Mouse (Mus musculus): ENCODE results near the gene Prkcz. TPM values are rescaled to one million over a fixed set of nuclear protein-coding genes. Genes with fewer than 3 reads are reported as not detected.
A peak's percentile ranks its signal among the peaks of the same experiment; 100 is the strongest.
"Not testable (repeated sequence)": the region's sequence is repeated elsewhere in the genome, so short reads cannot be mapped to it uniquely, and the experiment has no call there.

Gene Prkcz
- polyA plus RNA-seq, 1 experiment from 2014 or later = 11.8 TPM

DNA sequence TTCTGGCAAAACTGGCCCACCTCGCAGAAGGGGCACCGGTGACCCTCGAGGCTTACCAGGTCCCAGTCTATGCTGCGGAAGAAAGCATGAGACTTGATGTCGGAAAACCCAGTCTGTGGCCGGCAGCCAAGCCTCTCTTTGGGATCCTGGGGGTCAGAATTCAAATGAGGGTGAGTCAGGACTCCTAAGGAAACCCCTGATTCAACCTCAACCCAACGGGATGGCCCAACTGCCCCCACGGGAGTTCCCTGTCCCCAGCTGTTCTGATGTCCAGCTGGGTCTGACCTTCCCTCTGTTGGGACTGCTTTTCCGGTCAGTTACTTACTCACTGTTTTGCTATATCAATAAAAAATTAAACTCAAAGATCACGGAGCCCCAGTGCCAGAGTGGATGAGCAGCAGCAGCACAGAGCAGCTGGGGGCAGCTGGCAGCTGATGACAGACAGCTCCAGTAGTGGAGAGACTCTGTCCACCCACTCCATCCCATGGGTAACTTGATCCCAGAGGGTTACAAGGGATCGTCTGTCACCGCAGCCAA, 93.5 kb downstream of the Prkcz start:
- ChIA-PET POLR2A (no interaction called here), CTCF (interaction anchor here (0.9 to 1.4 kb wide), 2 partner anchors 41 to 44 kb away, joined by 3 to 4 read pairs; no protein-coding TSS in a partner anchor)
- in situ Hi-C loops (cut with MboI; ENCODE audit: low pct_unique_long_range_greater_than_20kb) = loop anchor here (5.0 kb wide), 1 partner anchor 40 kb away; no protein-coding TSS in a partner anchor
- ATAC-seq = no peak
- no peaks in the 10 kb centered on the region for H3K27me3 ChIP-seq
- DNase-seq (ENCODE audit: low read depth, low spot score) = no peak
- TF ChIP-seq CTCF (IDR thresholded peaks at IDR 0.05) = no peak

GRCm38 (mm10) chr4:155267047-155267543, 94.1 kb downstream of the Prkcz start:
- in situ Hi-C loops (cut with MboI; ENCODE audit: low pct_unique_long_range_greater_than_20kb) = loop anchor here (5.0 kb wide), 1 partner anchor 40 kb away; no protein-coding TSS in a partner anchor
- no peaks in the 10 kb centered on the region for H3K27me3 ChIP-seq
- ChIA-PET CTCF (interaction anchor here (0.8 to 1.4 kb wide), 3 partner anchors 11 to 173 kb away, joined by 3 to 4 read pairs (median 3); no protein-coding TSS in a partner anchor), POLR2A (no interaction called here)
- no peak for ATAC-seq
- TF ChIP-seq CTCF (IDR thresholded peaks at IDR 0.05) = no peak
- no peak for DNase-seq (ENCODE audit: low read depth, low spot score)

DNA sequence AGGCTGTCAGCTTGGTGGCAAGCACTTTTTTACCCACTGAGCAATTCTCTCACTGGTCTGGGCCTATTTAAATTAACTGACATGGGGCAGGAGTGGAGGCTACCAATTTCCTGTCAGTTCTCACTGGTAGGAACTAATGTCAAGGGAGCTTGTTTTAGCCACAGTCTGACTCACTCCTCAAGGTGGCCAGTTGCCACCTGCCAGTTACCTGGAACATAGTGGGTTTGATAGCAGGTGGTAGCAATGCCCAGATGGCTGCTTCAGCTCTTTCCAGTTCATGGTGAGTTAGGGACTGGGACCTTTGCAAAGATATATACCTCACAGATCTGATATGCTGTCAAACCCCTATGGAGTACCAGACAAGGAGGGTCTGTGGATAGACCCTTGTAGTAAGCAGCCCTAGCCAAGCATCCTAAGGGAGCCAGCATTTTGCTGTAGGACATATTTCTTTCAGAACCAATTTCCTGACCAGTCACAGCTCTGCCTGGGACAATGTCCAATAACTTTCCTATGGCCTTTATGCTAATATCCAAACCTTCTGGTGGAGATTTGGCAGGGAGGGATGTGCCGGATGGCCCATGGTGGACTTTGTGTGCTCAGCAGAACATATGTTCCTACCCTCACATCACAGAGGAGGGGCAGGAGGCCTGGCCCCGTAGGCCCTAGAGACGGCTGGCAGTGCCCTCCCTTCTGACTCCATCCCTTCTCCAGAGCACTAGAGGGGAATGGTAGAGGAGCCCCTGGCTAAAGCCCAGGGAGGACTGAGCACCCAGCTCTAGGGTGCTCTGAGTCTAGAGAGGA, 96.4 kb downstream of the Prkcz start:
- ATAC-seq (no peak), DNase-seq (ENCODE audit: low read depth, low spot score) (no peak)
- TF ChIP-seq CTCF (IDR thresholded peaks at IDR 0.05) = no peak
- ChIA-PET POLR2A (no interaction called here), CTCF (no interaction called here)
- in situ Hi-C loops (cut with MboI; ENCODE audit: low pct_unique_long_range_greater_than_20kb) = loop anchor here (5.0 kb wide), 1 partner anchor 43 kb away; no protein-coding TSS in a partner anchor
- no peaks in the 10 kb centered on the region for H3K27me3 ChIP-seq

DNA sequence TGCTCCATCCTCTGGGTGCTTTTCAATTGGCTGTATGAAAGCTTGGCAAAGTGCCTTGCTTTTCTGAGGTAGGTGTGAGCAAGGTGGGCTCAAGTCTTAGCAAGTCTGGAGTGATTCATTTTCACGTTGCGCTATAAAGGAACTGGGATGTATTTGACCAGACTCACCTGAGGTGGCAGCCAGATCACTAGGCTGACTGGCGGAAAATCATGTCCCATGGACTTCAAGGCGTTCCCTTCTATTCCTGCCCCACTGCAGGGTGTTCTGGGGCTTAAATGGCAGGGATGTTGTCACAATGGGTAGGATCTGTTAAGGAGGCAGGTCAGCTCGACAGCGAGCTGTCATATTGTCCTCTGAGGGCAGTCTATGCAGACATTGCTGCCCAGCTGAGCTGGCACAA, 108.9 kb downstream of the Prkcz start:
- no peak for TF ChIP-seq CTCF (IDR thresholded peaks at IDR 0.05)
- no peaks in the 10 kb centered on the region for H3K27me3 ChIP-seq
- DNase-seq (ENCODE audit: low read depth, low spot score) = no peak
- ChIA-PET CTCF (interaction anchor here (4.3 kb wide), 1 partner anchor 158 kb away, joined by 50 read pairs; no protein-coding TSS in a partner anchor), POLR2A (no interaction called here)
- no peak for ATAC-seq
- in situ Hi-C loops (cut with MboI; ENCODE audit: low pct_unique_long_range_greater_than_20kb) = no loop called here

- in situ Hi-C loops (cut with MboI; ENCODE audit: low pct_unique_long_range_greater_than_20kb) = no loop called here
- TF ChIP-seq CTCF (IDR thresholded peaks at IDR 0.05) = no peak
- H3K27me3 ChIP-seq = no peaks in the 10 kb centered on the region
- CTCF ChIA-PET = interaction anchor here (1.0 to 4.3 kb wide), 3 partner anchors 30 to 157 kb away, joined by 3 to 50 read pairs (median 4); no protein-coding TSS in a partner anchor
- ATAC-seq = no peak
- POLR2A ChIA-PET = no interaction called here
- DNase-seq (ENCODE audit: low read depth, low spot score) = no peak
These were observed 110.0 kb downstream of the Prkcz start for GRCm38 (mm10) chr4:155251147-155251546.

- POLR2A ChIA-PET = interaction anchor here (2.5 kb wide), 1 partner anchor 29 kb away, joined by 28 read pairs; the partner anchor contains the start of gene Ski
- TF ChIP-seq CTCF (IDR thresholded peaks at IDR 0.05) = no peak
- ATAC-seq (no peak), DNase-seq (ENCODE audit: low read depth, low spot score) (no peak)
- CTCF ChIA-PET = interaction anchor here (1.0 to 4.3 kb wide), 6 partner anchors 26 to 156 kb away, joined by 3 to 50 read pairs (median 6); no protein-coding TSS in a partner anchor
- in situ Hi-C loops (cut with MboI; ENCODE audit: low pct_unique_long_range_greater_than_20kb) = no loop called here
- no peaks in the 10 kb centered on the region for H3K27me3 ChIP-seq
These were observed 110.6 kb downstream of the Prkcz start for GRCm38 (mm10) chr4:155250361-155251117.

DNA sequence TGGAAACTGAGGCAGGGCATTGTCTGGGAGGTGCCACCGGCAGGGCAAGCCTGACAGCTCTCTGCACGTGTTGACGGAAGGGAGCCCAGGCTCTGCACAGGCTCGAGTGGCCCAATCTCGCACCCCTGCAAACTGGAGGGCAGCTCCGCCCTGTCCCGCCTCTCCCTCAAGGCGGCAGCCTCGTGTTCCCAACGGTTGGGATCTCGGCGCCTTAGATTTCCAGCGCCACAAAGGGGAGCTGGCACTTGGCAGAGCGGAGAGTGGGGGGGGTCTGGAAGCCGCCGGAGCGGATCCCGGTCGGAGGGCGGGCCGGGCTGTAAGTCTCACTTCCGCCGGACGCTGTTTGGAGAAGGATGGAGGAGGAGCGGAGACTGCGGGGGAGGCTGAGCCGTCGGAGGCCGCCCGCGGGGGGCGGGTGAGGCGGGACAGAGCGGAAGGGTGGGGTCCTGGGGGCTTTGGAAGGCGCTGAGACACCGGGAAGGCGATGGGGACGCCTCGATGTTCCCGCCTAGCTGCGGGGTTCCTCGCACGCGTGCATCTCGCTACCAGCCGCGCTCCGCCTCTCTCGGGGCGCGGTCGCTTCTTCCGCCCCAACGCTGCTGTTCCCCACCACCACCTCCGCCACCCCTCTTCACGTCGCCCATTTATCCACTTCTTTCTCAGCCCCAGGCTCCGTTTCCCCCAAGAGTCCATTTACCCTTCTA, 111.4 kb downstream of the Prkcz start, which contains the start of gene Faap20:
TSS of gene Faap20 (plus strand) at position 155 of the 704 bp plus-strand sequence.
- peak; percentile 77 for ATAC-seq
- TF ChIP-seq CTCF (IDR thresholded peaks at IDR 0.05) = no peak
- no peaks in the 10 kb centered on the region for H3K27me3 ChIP-seq
- in situ Hi-C loops (cut with MboI; ENCODE audit: low pct_unique_long_range_greater_than_20kb) = loop anchor here (5.0 to 25.0 kb wide), 2 partner anchors 152 to 362 kb away; partner anchors contain the start of gene Fam213b
- CTCF ChIA-PET = interaction anchor here (0.6 to 4.3 kb wide), 13 partner anchors 19 to 169 kb away, joined by 3 to 50 read pairs (median 4); no protein-coding TSS in a partner anchor
- POLR2A ChIA-PET = interaction anchor here (0.5 to 2.5 kb wide), 7 partner anchors 28 to 163 kb away, joined by 3 to 28 read pairs (median 3); partner anchors contain the start of genes Morn1, Rer1 and Ski
- DNase-seq (ENCODE audit: low read depth, low spot score) = no peak

- H3K27me3 ChIP-seq = no peaks in the 10 kb centered on the region
- in situ Hi-C loops (cut with MboI; ENCODE audit: low pct_unique_long_range_greater_than_20kb) = loop anchor here (5.0 to 25.0 kb wide), 2 partner anchors 152 to 362 kb away; partner anchors contain the start of gene Fam213b
- no peak for DNase-seq (ENCODE audit: low read depth, low spot score)
- no peak for TF ChIP-seq CTCF (IDR thresholded peaks at IDR 0.05)
- ChIA-PET CTCF (interaction anchor here (0.6 to 4.3 kb wide), 13 partner anchors 19 to 169 kb away, joined by 3 to 50 read pairs (median 4); no protein-coding TSS in a partner anchor), POLR2A (interaction anchor here (0.5 to 2.5 kb wide), 7 partner anchors 28 to 163 kb away, joined by 3 to 28 read pairs (median 3); partner anchors contain the start of genes Morn1, Rer1 and Ski)
- ATAC-seq = peak; percentile 51
These were observed 111.9 kb downstream of the Prkcz start for GRCm38 (mm10) chr4:155249257-155249647.

- CTCF ChIA-PET = interaction anchor here (1.3 to 3.8 kb wide), 2 partner anchors 24 to 148 kb away, joined by 3 to 19 read pairs; no protein-coding TSS in a partner anchor
- not testable (repeated sequence) for ATAC-seq; DNase-seq (ENCODE audit: low read depth, low spot score); H3K27me3 ChIP-seq
- POLR2A ChIA-PET = interaction anchor here (1.5 to 2.5 kb wide), 2 partner anchors 27 to 154 kb away, joined by 3 to 28 read pairs; partner anchors contain the start of gene Ski
- in situ Hi-C loops (cut with MboI; ENCODE audit: low pct_unique_long_range_greater_than_20kb) = loop anchor here (5.0 to 25.0 kb wide), 2 partner anchors 151 to 361 kb away; partner anchors contain the start of gene Fam213b
These were observed 113.1 kb downstream of the Prkcz start for GRCm38 (mm10) chr4:155248054-155248453.
